ENCODE assay signal across 7 mouse cellular contexts in genomic region chr1:171504586-171504985, GRCm38 (mm10). TPM values are rescaled to one million over a fixed set of nuclear protein-coding genes. Genes with fewer than 3 reads are reported as not detected.
DNase-seq lines count a peak whose midpoint lies in the region; ATAC-seq and TF ChIP-seq lines count a peak whose summit lies in the region.

No protein-coding gene starts in this region.

- no peak for DNase-seq in lung, postnatal 14 days
- no peak for DNase-seq in adrenal gland, postnatal 10 days

- H3K9me3 ChIP-seq in lung, embryonic 16.5 days (ENCODE audit: control insufficient read depth, low read length) = no peaks in the 10 kb centered on the region
- H3K9me3 ChIP-seq in embryonic facial prominence, embryonic 13.5 days = no peaks in the 10 kb centered on the region
- no peaks in the 10 kb centered on the region for H3K9me3 ChIP-seq in intestine, postnatal 0 days (ENCODE audit: control insufficient read depth)
- H3K9me3 ChIP-seq in neural tube, embryonic 15.5 days (replicated peaks) = no peaks in the 10 kb centered on the region

- H3K4me2 ChIP-seq in lung, embryonic 16.5 days (ENCODE audit: low read depth, low read length) = peak overlapping the region; percentile 42
- peak overlapping the region; percentile 65 for H3K4me2 ChIP-seq in embryonic facial prominence, embryonic 13.5 days
- peak overlapping the region; percentile 73 for H3K4me2 ChIP-seq in intestine, postnatal 0 days (replicated peaks; ENCODE audit: low read depth)
- peak overlapping the region; percentile 76 for H3K4me2 ChIP-seq in neural tube, embryonic 15.5 days

- H3K9ac ChIP-seq in lung, embryonic 16.5 days (ENCODE audit: low read length) = peak overlapping the region; percentile 40
- H3K9ac ChIP-seq in embryonic facial prominence, embryonic 13.5 days = no peak overlapping the region
- no peak overlapping the region for H3K9ac ChIP-seq in intestine, postnatal 0 days (ENCODE audit: low read depth, low read length)
- peak overlapping the region; percentile 37; the same call in 1 of the 2 replicates for H3K9ac ChIP-seq in neural tube, embryonic 15.5 days (replicated peaks)

- no peak for ATAC-seq in lung, embryonic 16.5 days (ENCODE audit: low read depth)
- ATAC-seq in embryonic facial prominence, embryonic 13.5 days (ENCODE audit: insufficient number of reproducible peaks, insufficient read depth, low FRiP score, low TSS enrichment, low read depth) = no peak
- ATAC-seq in intestine, postnatal 0 days = no peak
- no peak for ATAC-seq in neural tube, embryonic 15.5 days (ENCODE audit: low FRiP score)
- ATAC-seq in frontal cortex, adult (ENCODE audit: low TSS enrichment) = no peak

- H3K36me3 ChIP-seq in lung, embryonic 16.5 days (ENCODE audit: control insufficient read depth, insufficient read depth, low read length) = no peaks in the 10 kb centered on the region
- H3K36me3 ChIP-seq in embryonic facial prominence, embryonic 13.5 days = no peaks in the 10 kb centered on the region
- H3K36me3 ChIP-seq in intestine, postnatal 0 days (ENCODE audit: control insufficient read depth, insufficient read depth) = no peaks in the 10 kb centered on the region
- H3K36me3 ChIP-seq in neural tube, embryonic 15.5 days = 0 out of 2 replicates have a peak, but pooled peaks cover 13% of the 10 kb centered on the region

- H3K27me3 ChIP-seq in lung, embryonic 16.5 days (ENCODE audit: control insufficient read depth, insufficient read depth, low read depth, low read length) = no peaks in the 10 kb centered on the region
- no peaks in the 10 kb centered on the region for H3K27me3 ChIP-seq in embryonic facial prominence, embryonic 13.5 days
- no peaks in the 10 kb centered on the region for H3K27me3 ChIP-seq in intestine, postnatal 0 days (replicated peaks; ENCODE audit: control insufficient read depth, insufficient read depth, low read length)
- H3K27me3 ChIP-seq in neural tube, embryonic 15.5 days (replicated peaks) = no peaks in the 10 kb centered on the region

- peaks cover 5% of the 10 kb centered on the region; the same call in 1 of the 2 replicates for H3K4me1 ChIP-seq in lung, embryonic 16.5 days (replicated peaks; ENCODE audit: control insufficient read depth, insufficient read depth, low read length)
- H3K4me1 ChIP-seq in embryonic facial prominence, embryonic 13.5 days = peaks cover 7% of the 10 kb centered on the region; the same call in 1 of the 2 replicates
- H3K4me1 ChIP-seq in intestine, postnatal 0 days (replicated peaks; ENCODE audit: control insufficient read depth, insufficient read depth, low read length) = no peaks in the 10 kb centered on the region; the same call in 1 of the 2 replicates
- peaks cover 17% of the 10 kb centered on the region for H3K4me1 ChIP-seq in neural tube, embryonic 15.5 days

- TF ChIP-seq CTCF in intestine, postnatal 0 days (IDR thresholded peaks at IDR 0.05; ENCODE audit: low read depth) = no peak

- H3K27ac ChIP-seq in lung, embryonic 16.5 days (ENCODE audit: low read length) = no peak overlapping the region
- H3K27ac ChIP-seq in embryonic facial prominence, embryonic 13.5 days = no peak overlapping the region
- H3K27ac ChIP-seq in intestine, postnatal 0 days (ENCODE audit: low read depth, low read length) = no peak overlapping the region
- H3K27ac ChIP-seq in neural tube, embryonic 15.5 days (replicated peaks) = peak overlapping the region; percentile 56

- no peak overlapping the region for H3K4me3 ChIP-seq in lung, embryonic 16.5 days (ENCODE audit: low read length)
- peak overlapping the region; percentile 14 for H3K4me3 ChIP-seq in embryonic facial prominence, embryonic 13.5 days
- peak overlapping the region; percentile 63 for H3K4me3 ChIP-seq in intestine, postnatal 0 days (ENCODE audit: low read depth, low read length)
- peak overlapping the region; percentile 66 for H3K4me3 ChIP-seq in neural tube, embryonic 15.5 days (replicated peaks)

- WGBS in lung, embryonic 16.5 days = 73% methylated on average over 4 of the region's 4 CpGs
- 79% methylated on average over 4 of the region's 4 CpGs for WGBS in embryonic facial prominence, embryonic 13.5 days
- WGBS in intestine, postnatal 0 days = 83% methylated on average over 4 of the region's 4 CpGs
- WGBS in neural tube, embryonic 15.5 days = 66% methylated on average over 4 of the region's 4 CpGs

RNA-seq across cellular contexts. Expression of gene Alyref2, which starts 1.3 kb away (rescaled TPM):
- polyA plus RNA-seq in lung, embryonic 16.5 days (2015; fragmentation: Nextera tagmentation; extraction: Ambion mirVana) = 11.8 and 13.6 TPM in 2 replicates
- 14.7 and 14.9 TPM in 2 replicates for polyA plus RNA-seq in embryonic facial prominence, embryonic 13.5 days (2015; fragmentation: Nextera tagmentation; extraction: Ambion mirVana)
- 15.4 and 16.1 TPM in 2 replicates for polyA plus RNA-seq in intestine, postnatal 0 days (2015; fragmentation: Nextera tagmentation; extraction: Ambion mirVana)
- 30.6 and 34.7 TPM in 2 replicates for polyA plus RNA-seq in neural tube, embryonic 15.5 days (2015; fragmentation: Nextera tagmentation; extraction: Ambion mirVana)
- total RNA-seq in adrenal gland, postnatal 10 days (2021) = 1 to 10 TPM; 5.9 to 6.7 TPM

RNA-seq across cellular contexts. Expression of gene Itln1, which starts 30.5 kb away (rescaled TPM):
- not detected in 2 replicates for polyA plus RNA-seq in lung, embryonic 16.5 days (2015; fragmentation: Nextera tagmentation; extraction: Ambion mirVana)
- 0.23 TPM in 1 of 2 replicates, not detected in the other for polyA plus RNA-seq in embryonic facial prominence, embryonic 13.5 days (2015; fragmentation: Nextera tagmentation; extraction: Ambion mirVana)
- 2.5 and 3.0 TPM in 2 replicates for polyA plus RNA-seq in intestine, postnatal 0 days (2015; fragmentation: Nextera tagmentation; extraction: Ambion mirVana)
- not detected in 2 replicates for polyA plus RNA-seq in neural tube, embryonic 15.5 days (2015; fragmentation: Nextera tagmentation; extraction: Ambion mirVana)
- not detected for total RNA-seq in adrenal gland, postnatal 10 days (2021)

RNA-seq across cellular contexts. Expression of gene Cd244a, which starts 54.4 kb away (rescaled TPM):
- polyA plus RNA-seq in lung, embryonic 16.5 days (2015; fragmentation: Nextera tagmentation; extraction: Ambion mirVana) = 0.85 and 1.0 TPM in 2 replicates
- polyA plus RNA-seq in embryonic facial prominence, embryonic 13.5 days (2015; fragmentation: Nextera tagmentation; extraction: Ambion mirVana) = 0.17 TPM in 1 of 2 replicates, not detected in the other
- 0.37 and 0.44 TPM in 2 replicates for polyA plus RNA-seq in intestine, postnatal 0 days (2015; fragmentation: Nextera tagmentation; extraction: Ambion mirVana)
- 0.09 and 1.9 TPM in 2 replicates for polyA plus RNA-seq in neural tube, embryonic 15.5 days (2015; fragmentation: Nextera tagmentation; extraction: Ambion mirVana)
- total RNA-seq in adrenal gland, postnatal 10 days (2021) = 1 to 10 TPM in 1 of 2 experiments, under 1 TPM in 1; 0.82 to 1.1 TPM

Comparison
In these comparisons a context has a peak if more than half of its experiments do, and no peak if none do; other contexts are left out.
1. H3K9ac ChIP-seq: peak in lung, embryonic 16.5 days (single experiment) and neural tube, embryonic 15.5 days (single experiment); none in embryonic facial prominence, embryonic 13.5 days (single experiment) and intestine, postnatal 0 days (single experiment).
2. Peak in every context shown above with its lines, with median percentiles within 50 percentile points of each other: H3K4me2 ChIP-seq.